ENCODE assay signal across 21 mouse cellular contexts in genomic region chr1:176029063-176029462, GRCm38 (mm10). TPM values are rescaled to one million over a fixed set of nuclear protein-coding genes. Genes with fewer than 3 reads are reported as not detected.
"Had no signal": no experiment of that assay in that cellular context is flagged by ENCODE, and none has a peak within 500 bp of the region (broad histone marks: within the 10 kb centered on the region; RNA-seq: fewer than 3 reads in every experiment).

No protein-coding gene starts in this region.

- H3K27me3 ChIP-seq: midbrain, embryonic 12.5 days; neural tube, embryonic 13.5 days; neural tube, embryonic 15.5 days had no signal

- H3K4me3 ChIP-seq: midbrain, embryonic 10.5 days; midbrain, embryonic 12.5 days; myocyte; neural tube, embryonic 13.5 days; neural tube, embryonic 15.5 days had no signal

- H3K9me3 ChIP-seq: midbrain, embryonic 10.5 days; midbrain, embryonic 12.5 days; neural tube, embryonic 13.5 days; neural tube, embryonic 15.5 days had no signal

- DNase-seq: lung, adult 18-20 months; lung, embryonic 14.5 days; lung, postnatal 10 days; lung, postnatal 36 days; midbrain, embryonic 14.5 days; retina, postnatal 1 day; right cerebral cortex, adult 18-20 months; right cerebral cortex, postnatal 25 days; right cerebral cortex, postnatal 4 days; spleen, adult 18-20 months; thymus, adult 18-20 months; thymus, postnatal 14 days; thymus, postnatal 36 days had no signal

- H3K27ac ChIP-seq: macrophage; midbrain, embryonic 10.5 days; midbrain, embryonic 12.5 days; neural tube, embryonic 13.5 days; neural tube, embryonic 15.5 days had no signal

- H3K9ac ChIP-seq: lung, embryonic 14.5 days; midbrain, embryonic 12.5 days; neural tube, embryonic 13.5 days; neural tube, embryonic 15.5 days had no signal

- H3K36me3 ChIP-seq: midbrain, embryonic 10.5 days; midbrain, embryonic 12.5 days; neural tube, embryonic 13.5 days; neural tube, embryonic 15.5 days had no signal

- H3K4me1 ChIP-seq: midbrain, embryonic 12.5 days; neural tube, embryonic 15.5 days had no signal

- ATAC-seq: midbrain, embryonic 16.5 days had no signal

RNA-seq across cellular contexts. Expression of gene Rbm8a2, which starts 50.1 kb away (rescaled TPM):
- polyA plus RNA-seq: small intestine, adult 2 months had no signal
